Mouse (Mus musculus) stomach, embryonic 15.5 days (tissue): ENCODE results near the gene Zfp704. TPM values are rescaled to one million over a fixed set of nuclear protein-coding genes. Genes with fewer than 3 reads are reported as not detected.
A peak's percentile ranks its signal among the peaks of the same experiment; 100 is the strongest.

Experiments
- ATAC-seq: fragments of 200-750 bp; cut with Nextera tagmentation; 2 replicates; pipeline ENCODE4 v1.8.0; 2017; ENCODE audit warnings: low read depth, moderate number of reproducible peaks, moderate TSS enrichment; ENCODE audit not compliant: insufficient read depth, low FRiP score
- H3K27ac ChIP-seq: fragments of 300-500 bp; sonication (generic); 2 replicates; pipeline ENCODE4 v1.5.1; 2015; ENCODE audit warnings: mild to moderate bottlenecking, inconsistent platforms
- H3K27me3 ChIP-seq: fragments of 300-500 bp; sonication (generic); replicated peaks from 2 replicates; pipeline ENCODE4 v1.6.1; 2015; ENCODE audit warnings: inconsistent platforms
- H3K36me3 ChIP-seq: fragments of 300-500 bp; sonication (generic); 2 replicates; pipeline ENCODE4 v1.6.1; 2015; ENCODE audit warnings: inconsistent platforms
- H3K4me1 ChIP-seq: fragments of 300-500 bp; sonication (generic); 2 replicates; pipeline ENCODE4 v1.6.1; 2015; ENCODE audit warnings: inconsistent platforms
- H3K4me2 ChIP-seq: fragments of 300-500 bp; sonication (generic); 2 replicates; pipeline ENCODE4 v1.6.1; 2015; ENCODE audit warnings: mild to moderate bottlenecking, inconsistent platforms
- H3K4me3 ChIP-seq: fragments of 300-500 bp; sonication (generic); replicated peaks from 2 replicates; pipeline ENCODE4 v1.5.1; 2015; ENCODE audit warnings: inconsistent platforms
- H3K9ac ChIP-seq: fragments of 300-500 bp; sonication (generic); 2 replicates; pipeline ENCODE4 v1.6.1; 2015; ENCODE audit warnings: inconsistent platforms
- H3K9me3 ChIP-seq: fragments of 300-500 bp; sonication (generic); 2 replicates; pipeline ENCODE4 v1.6.1; 2016; ENCODE audit warnings: inconsistent platforms
- WGBS: fragments of 180-500 bp; shearing (Covaris S2); methylation state at CpG from one replicate; pipeline ENCODE4 v1.1.7; 2015; 5-methylcytosine and 5-hydroxymethylcytosine counted together
- polyA plus RNA-seq: library from polyadenylated mRNA; unstranded; fragments of >200 nt; fragmentation: Nextera tagmentation; extraction: Ambion mirVana; gene quantifications from 2 replicates; pipeline ENCODE4 v1.2.1, GENCODE M21; 2015

Gene Zfp704
- polyA plus RNA-seq, 1 experiment from 2014 or later: 8.0 TPM

GRCm38 (mm10) chr3:9523081-9523932 is 86.6 kb downstream of the Zfp704 start:
- no peak overlapping the region for H3K4me3 ChIP-seq
- H3K4me2 ChIP-seq: no peak overlapping the region; the same call in 1 of the 2 replicates
- WGBS: 49% methylated on average over 18 of the region's 18 CpGs
- no peak for ATAC-seq
- H3K27ac ChIP-seq: peak overlapping the region; percentile 81
- no peak overlapping the region for H3K9ac ChIP-seq
- H3K9me3 ChIP-seq: no peaks in the 10 kb centered on the region
- no peaks in the 10 kb centered on the region for H3K36me3 ChIP-seq
- H3K4me1 ChIP-seq: peaks cover 31% of the 10 kb centered on the region
- H3K27me3 ChIP-seq: no peaks in the 10 kb centered on the region

GRCm38 (mm10) chr3:9522009-9522408 is 87.9 kb downstream of the Zfp704 start:
- Histone ChIP-seq H3K27ac (peak overlapping the region; percentile 81; the same call in 1 of the 2 replicates), H3K9me3 (no peaks in the 10 kb centered on the region), H3K4me2 (no peak overlapping the region), H3K4me3 (no peak overlapping the region), H3K36me3 (no peaks in the 10 kb centered on the region), H3K27me3 (no peaks in the 10 kb centered on the region), H3K4me1 (peaks cover 31% of the 10 kb centered on the region), H3K9ac (no peak overlapping the region)
- WGBS: 50% methylated on average over 6 of the region's 6 CpGs
- no peak for ATAC-seq

GRCm38 (mm10) chr3:9520728-9521054 is 89.2 kb downstream of the Zfp704 start:
- H3K36me3 ChIP-seq: no peaks in the 10 kb centered on the region
- H3K4me3 ChIP-seq: no peak overlapping the region
- peak overlapping the region; percentile 38 for H3K4me2 ChIP-seq
- 24% methylated on average over 7 of the region's 7 CpGs for WGBS
- H3K4me1 ChIP-seq: peaks cover 31% of the 10 kb centered on the region
- peak overlapping the region; percentile 84 for H3K27ac ChIP-seq
- no peak for ATAC-seq
- H3K27me3 ChIP-seq: no peaks in the 10 kb centered on the region
- H3K9me3 ChIP-seq: no peaks in the 10 kb centered on the region
- no peak overlapping the region for H3K9ac ChIP-seq

- no peaks in the 10 kb centered on the region for H3K9me3 ChIP-seq
- no peak overlapping the region for H3K4me3 ChIP-seq
- 13% methylated on average over 17 of the region's 17 CpGs for WGBS
- peak overlapping the region; percentile 84 for H3K27ac ChIP-seq
- no peak overlapping the region for H3K9ac ChIP-seq
- peak overlapping the region; percentile 38 for H3K4me2 ChIP-seq
- H3K4me1 ChIP-seq: peaks cover 31% of the 10 kb centered on the region
- peak; percentile 92 for ATAC-seq
- no peaks in the 10 kb centered on the region for H3K36me3 ChIP-seq
- H3K27me3 ChIP-seq: no peaks in the 10 kb centered on the region
Observed at GRCm38 (mm10) chr3:9520051-9520727, 89.7 kb downstream of the Zfp704 start.

GRCm38 (mm10) chr3:9519491-9519890 is 90.4 kb downstream of the Zfp704 start:
- WGBS: 45% methylated on average over 4 of the region's 4 CpGs
- H3K27ac ChIP-seq: peak overlapping the region; percentile 84
- no peaks in the 10 kb centered on the region for H3K36me3 ChIP-seq
- no peak overlapping the region for H3K4me3 ChIP-seq
- H3K9ac ChIP-seq: no peak overlapping the region
- no peaks in the 10 kb centered on the region for H3K9me3 ChIP-seq
- H3K27me3 ChIP-seq: no peaks in the 10 kb centered on the region
- H3K4me1 ChIP-seq: peaks cover 31% of the 10 kb centered on the region
- ATAC-seq: no peak
- no peak overlapping the region for H3K4me2 ChIP-seq

GRCm38 (mm10) chr3:9518936-9519335 is 90.9 kb downstream of the Zfp704 start:
- no peak for ATAC-seq
- Histone ChIP-seq H3K4me2 (no peak overlapping the region), H3K4me1 (peaks cover 31% of the 10 kb centered on the region), H3K9ac (no peak overlapping the region), H3K36me3 (no peaks in the 10 kb centered on the region), H3K27me3 (no peaks in the 10 kb centered on the region), H3K4me3 (no peak overlapping the region), H3K9me3 (no peaks in the 10 kb centered on the region), H3K27ac (peak overlapping the region; percentile 84)
- 87% methylated on average over 7 of the region's 7 CpGs for WGBS

- Histone ChIP-seq H3K9ac (no peak overlapping the region), H3K36me3 (no peaks in the 10 kb centered on the region), H3K4me3 (no peak overlapping the region), H3K9me3 (no peaks in the 10 kb centered on the region), H3K4me2 (no peak overlapping the region), H3K27ac (no peak overlapping the region), H3K4me1 (peaks cover 15% of the 10 kb centered on the region), H3K27me3 (no peaks in the 10 kb centered on the region)
- 70% methylated on average over 7 of the region's 8 CpGs for WGBS
- ATAC-seq: no peak
Observed at GRCm38 (mm10) chr3:9516119-9516855, 93.6 kb downstream of the Zfp704 start.

GRCm38 (mm10) chr3:9515527-9515926 is 94.4 kb downstream of the Zfp704 start:
- WGBS: 58% methylated on average over 8 of the region's 8 CpGs
- ATAC-seq: no peak
- no peak overlapping the region for H3K27ac ChIP-seq

GRCm38 (mm10) chr3:9513703-9514110 is 96.2 kb downstream of the Zfp704 start:
- Histone ChIP-seq H3K27ac (no peak overlapping the region), H3K9ac (no peak overlapping the region), H3K36me3 (no peaks in the 10 kb centered on the region), H3K4me3 (no peak overlapping the region), H3K27me3 (no peaks in the 10 kb centered on the region), H3K4me2 (no peak overlapping the region), H3K9me3 (no peaks in the 10 kb centered on the region), H3K4me1 (no peaks in the 10 kb centered on the region)
- 71% methylated on average over 7 of the region's 7 CpGs for WGBS
- no peak for ATAC-seq

More at GRCm38 (mm10) chr3:9515527-9515926, 94.4 kb downstream of the Zfp704 start:
- peaks cover 8% of the 10 kb centered on the region for H3K4me1 ChIP-seq
- H3K9ac ChIP-seq: no peak overlapping the region
- no peaks in the 10 kb centered on the region for H3K9me3 ChIP-seq
- no peaks in the 10 kb centered on the region for H3K27me3 ChIP-seq
- H3K36me3 ChIP-seq: no peaks in the 10 kb centered on the region
- no peak overlapping the region for H3K4me2 ChIP-seq
- no peak overlapping the region for H3K4me3 ChIP-seq

- Histone ChIP-seq H3K4me3 (no peak overlapping the region), H3K9ac (no peak overlapping the region), H3K4me2 (no peak overlapping the region), H3K27me3 (no peaks in the 10 kb centered on the region), H3K36me3 (no peaks in the 10 kb centered on the region), H3K27ac (no peak overlapping the region), H3K9me3 (no peaks in the 10 kb centered on the region), H3K4me1 (no peaks in the 10 kb centered on the region)
- ATAC-seq: no peak
- 94% methylated on average over 10 of the region's 10 CpGs for WGBS
Observed at GRCm38 (mm10) chr3:9512199-9512598, 97.7 kb downstream of the Zfp704 start.

- H3K27me3 ChIP-seq: no peaks in the 10 kb centered on the region
- no peak overlapping the region for H3K9ac ChIP-seq
- no peak overlapping the region for H3K4me2 ChIP-seq
- 62% methylated on average over 6 of the region's 6 CpGs for WGBS
- no peaks in the 10 kb centered on the region for H3K36me3 ChIP-seq
- ATAC-seq: no peak
- H3K4me3 ChIP-seq: no peak overlapping the region
- no peaks in the 10 kb centered on the region for H3K9me3 ChIP-seq
- peaks cover 6% of the 10 kb centered on the region for H3K4me1 ChIP-seq
- no peak overlapping the region for H3K27ac ChIP-seq
Observed at GRCm38 (mm10) chr3:9505692-9506211, 104.1 kb downstream of the Zfp704 start.
